ENCODE assay signal across 8 mouse cellular contexts in the genomic region with DNA sequence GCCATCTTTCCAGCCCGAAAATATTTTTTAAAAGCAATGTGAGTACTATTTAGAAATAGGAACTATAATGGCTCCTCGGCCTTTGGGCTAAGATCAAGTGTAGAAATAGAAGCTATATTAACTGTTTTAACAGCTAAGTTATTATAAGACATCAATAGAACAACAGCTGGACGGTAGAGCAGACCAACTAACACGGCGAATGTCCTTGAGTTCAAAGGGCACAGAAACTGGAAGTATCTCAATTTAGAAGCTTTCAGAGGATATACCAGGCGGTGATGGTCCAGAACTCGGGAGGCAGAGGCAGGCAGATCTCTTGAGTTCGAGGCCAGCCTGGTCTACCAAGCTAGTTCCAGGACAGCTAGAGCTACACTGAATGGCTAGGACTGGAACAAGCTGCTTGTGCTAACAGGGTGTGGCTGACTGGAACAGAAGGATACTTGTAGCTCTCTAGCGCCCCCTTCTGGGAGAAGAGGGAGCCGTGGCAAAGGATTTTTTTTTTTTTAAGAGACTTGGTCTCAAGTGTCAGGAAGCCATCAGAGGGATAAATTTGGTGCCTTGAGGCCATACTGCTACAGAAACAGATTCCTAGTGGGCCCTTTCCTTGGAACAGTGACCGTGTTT. TPM values are rescaled to one million over a fixed set of nuclear protein-coding genes. Genes with fewer than 3 reads are reported as not detected.
A peak's percentile ranks its signal among the peaks of the same experiment; 100 is the strongest.
DNase-seq lines count a peak whose midpoint lies in the region; ATAC-seq and TF ChIP-seq lines count a peak whose summit lies in the region.

No protein-coding gene starts in this region.

- no peak overlapping the region for H3K9ac ChIP-seq in forebrain, embryonic 13.5 days
- H3K9ac ChIP-seq in forebrain, embryonic 12.5 days: no peak overlapping the region

- ATAC-seq in forebrain, embryonic 13.5 days: peak; percentile 53; the same call in 1 of the 2 replicates
- no peak for ATAC-seq in forebrain, embryonic 12.5 days (ENCODE audit: low FRiP score)
- peak; percentile 27 for ATAC-seq in granulocyte monocyte progenitor cell, adult 5-6 weeks (replicated peaks; ENCODE audit: poor library complexity, severe bottlenecking)

- no peaks in the 10 kb centered on the region for H3K27me3 ChIP-seq in forebrain, embryonic 13.5 days
- no peaks in the 10 kb centered on the region for H3K27me3 ChIP-seq in forebrain, embryonic 12.5 days
- no peaks in the 10 kb centered on the region for H3K27me3 ChIP-seq in small intestine, adult 2 months (ENCODE audit: control insufficient read depth, insufficient read depth, low read length)

- no peaks in the 10 kb centered on the region for H3K9me3 ChIP-seq in forebrain, embryonic 13.5 days (replicated peaks)
- H3K9me3 ChIP-seq in forebrain, embryonic 12.5 days: no peaks in the 10 kb centered on the region

- H3K27ac ChIP-seq in forebrain, embryonic 13.5 days: no peak overlapping the region
- H3K27ac ChIP-seq in forebrain, embryonic 12.5 days: no peak overlapping the region
- H3K27ac ChIP-seq in small intestine, adult 2 months (ENCODE audit: insufficient read depth, low read depth, low read length): no peak overlapping the region

- DNase-seq in NIH3T3 (ENCODE audit: low read depth): peak; percentile 84
- DNase-seq in cerebellum, postnatal 10 days: peak; percentile 69 to 77
- DNase-seq in layer of hippocampus, adult 9-11 months: peak; percentile 64
- peak; percentile 79 for DNase-seq in lung, postnatal 10 days

- no peak for TF ChIP-seq POLR2A in small intestine, adult 2 months (IDR thresholded peaks at IDR 0.05; ENCODE audit: low read depth, low read length)

- no peaks in the 10 kb centered on the region for H3K4me1 ChIP-seq in forebrain, embryonic 13.5 days
- H3K4me1 ChIP-seq in forebrain, embryonic 12.5 days: 0 out of 2 replicates have a peak, but pooled peaks cover 10% of the 10 kb centered on the region
- H3K4me1 ChIP-seq in small intestine, adult 2 months (ENCODE audit: control insufficient read depth, insufficient read depth, insufficient read length, low read length): no peaks in the 10 kb centered on the region; the same call in 1 of the 2 replicates

- TF ChIP-seq CTCF in small intestine, adult 2 months (IDR thresholded peaks at IDR 0.05; ENCODE audit: extremely low read depth, insufficient read length, insufficient replicate concordance, low read depth, low read length): peak; percentile 70; the same call in 1 of the 2 replicates

- WGBS in forebrain, embryonic 13.5 days: 76% methylated on average over 11 of the region's 11 CpGs
- 75% methylated on average over 11 of the region's 11 CpGs for WGBS in forebrain, embryonic 12.5 days
- WGBS in small intestine, adult 2 months: 78% methylated on average over 11 of the region's 11 CpGs

- H3K4me2 ChIP-seq in forebrain, embryonic 13.5 days: no peak overlapping the region
- no peak overlapping the region for H3K4me2 ChIP-seq in forebrain, embryonic 12.5 days

- H3K36me3 ChIP-seq in forebrain, embryonic 13.5 days (ENCODE audit: poor library complexity, severe bottlenecking): peaks cover 11% of the 10 kb centered on the region; the same call in 1 of the 2 replicates
- no peaks in the 10 kb centered on the region for H3K36me3 ChIP-seq in forebrain, embryonic 12.5 days (replicated peaks)
- peaks cover 36% of the 10 kb centered on the region for H3K36me3 ChIP-seq in small intestine, adult 2 months (ENCODE audit: control insufficient read depth, insufficient read depth, low read length)

- H3K4me3 ChIP-seq in forebrain, embryonic 13.5 days: no peak overlapping the region
- H3K4me3 ChIP-seq in forebrain, embryonic 12.5 days (replicated peaks): no peak overlapping the region
- no peak overlapping the region for H3K4me3 ChIP-seq in small intestine, adult 2 months (ENCODE audit: low read depth, low read length)

RNA-seq across cellular contexts. Expression of a gene that starts 39.9 kb away (rescaled TPM):
- 0.24 TPM in 1 of 2 replicates, not detected in the other for polyA plus RNA-seq in forebrain, embryonic 13.5 days (2015; fragmentation: Nextera tagmentation; extraction: Ambion mirVana)
- not detected in 2 replicates for polyA plus RNA-seq in forebrain, embryonic 12.5 days (2016; fragmentation: Nextera tagmentation; extraction: Ambion mirVana)
- total RNA-seq in granulocyte monocyte progenitor cell, adult 5-6 weeks (2014; fragmentation: Nextera tagmentation): 36.7 and 42.2 TPM in 2 replicates
- 17.0 and 26.2 TPM in 2 replicates for total RNA-seq in granulocyte monocyte progenitor cell, adult 5-6 weeks (2017)
- polyA plus RNA-seq in small intestine, adult 2 months (2012; rRNA removed): 2.7 and 5.8 TPM in 2 replicates
